Mouse (Mus musculus) MEL (cell line): Measurements from ENCODE around the gene Pknox2. TPM values are rescaled to one million over a fixed set of nuclear protein-coding genes. Genes with fewer than 3 reads are reported as not detected.

Experiments used
- DNase-seq: peaks from one replicate; pipeline ENCODE4 v3.0.0; 2011; ENCODE audit warnings: low read depth, low spot score
- H3K27ac ChIP-seq: 2 replicates; pipeline ENCODE4 v1.5.1; 2012; ENCODE audit warnings: low read depth, mild to moderate bottlenecking, control low read depth, low read length, moderate library complexity; ENCODE audit not compliant: control insufficient read depth
- H3K27me3 ChIP-seq, 2 experiments: fragments of 150-350 bp in 1 of 2; sonication (generic) in 1 of 2; 2 replicates each; pipeline ENCODE4 v1.6.1; 2012; ENCODE audit warnings: low read length in 2 of 2, mild to moderate bottlenecking in 2 of 2, improper control_type of control experiment in 1 of 2, moderate library complexity in 1 of 2; ENCODE audit not compliant: insufficient read depth in 2 of 2, control insufficient read depth in 1 of 2
- H3K36me3 ChIP-seq, 2 experiments: 2 replicates each; pipeline ENCODE4 v1.6.1; 2012 to 2014; ENCODE audit warnings: low read length in 2 of 2, improper control_type of control experiment in 1 of 2, inconsistent platforms in 1 of 2, mild to moderate bottlenecking in 1 of 2; ENCODE audit not compliant: insufficient read depth in 2 of 2, control insufficient read depth in 1 of 2
- H3K4me1 ChIP-seq, 2 experiments: fragments of 150-350 bp in 1 of 2; sonication (generic) in 1 of 2; 2 replicates each; pipeline ENCODE4 v1.6.1; 2012; ENCODE audit warnings: low read length in 2 of 2, improper control_type of control experiment in 1 of 2, mild to moderate bottlenecking in 1 of 2; ENCODE audit not compliant: insufficient read depth in 2 of 2, control insufficient read depth in 1 of 2
- H3K4me3 ChIP-seq, 2 experiments: fragments of 150-350 bp in 1 of 2; sonication (generic) in 1 of 2; 2 replicates each; pipeline ENCODE4 v1.5.1; 2012; ENCODE audit warnings: low read depth in 2 of 2, low read length in 2 of 2, mild to moderate bottlenecking in 2 of 2, moderate library complexity in 2 of 2, control low read depth in 1 of 2, improper control_type of control experiment in 1 of 2; ENCODE audit not compliant: control insufficient read depth in 1 of 2, insufficient read depth in 1 of 2
- H3K79me2 ChIP-seq: 2 replicates; pipeline ENCODE4 v1.6.1; 2012; ENCODE audit warnings: mild to moderate bottlenecking, low read length, moderate library complexity; ENCODE audit not compliant: control insufficient read depth, poor library complexity, insufficient read depth
- H3K9ac ChIP-seq: 2 replicates; pipeline ENCODE4 v1.6.1; 2012; ENCODE audit warnings: low read depth, mild to moderate bottlenecking, control low read depth, low read length, moderate library complexity; ENCODE audit not compliant: control insufficient read depth, poor library complexity, severe bottlenecking
- H3K9me3 ChIP-seq: fragments of 150-350 bp; sonication (generic); replicated peaks from 2 replicates; pipeline ENCODE4 v1.6.1; 2012; ENCODE audit warnings: mild to moderate bottlenecking, low read length, improper control_type of control experiment, moderate library complexity; ENCODE audit not compliant: insufficient read depth
- BHLHE40 ChIP-seq: IDR thresholded peaks from 2 replicates; pipeline ENCODE4 v1.6.1; 2012; ENCODE audit warnings: low read depth, mild to moderate bottlenecking, inconsistent platforms, low read length, improper control_type of control experiment, borderline replicate concordance
- CHD1 ChIP-seq: IDR thresholded peaks from 2 replicates; pipeline ENCODE4 v1.6.1; 2012; ENCODE audit warnings: low read depth, mild to moderate bottlenecking, inconsistent platforms, low read length, improper control_type of control experiment
- CHD2 ChIP-seq: IDR thresholded peaks from 2 replicates; pipeline ENCODE4 v1.6.1; 2011; ENCODE audit warnings: low read length, improper control_type of control experiment
- EP300 ChIP-seq, 2 experiments: IDR thresholded peaks; 2 replicates each; pipeline ENCODE4 v1.6.1; 2011; ENCODE audit warnings: improper control_type of control experiment in 2 of 2, low read length in 2 of 2, low read depth in 1 of 2, mild to moderate bottlenecking in 1 of 2
- ETS1 ChIP-seq: IDR thresholded peaks from 2 replicates; pipeline ENCODE4 v1.6.1; 2012; ENCODE audit warnings: low read depth, mild to moderate bottlenecking, inconsistent platforms, low read length, improper control_type of control experiment, moderate library complexity
- GABPA ChIP-seq: IDR thresholded peaks from 2 replicates; pipeline ENCODE4 v1.6.1; 2012; ENCODE audit warnings: low read depth, mild to moderate bottlenecking, inconsistent platforms, low read length, improper control_type of control experiment, moderate library complexity
- GATA1 ChIP-seq: IDR thresholded peaks from 2 replicates; pipeline ENCODE4 v1.6.1; 2011; ENCODE audit warnings: low read depth, low read length, improper control_type of control experiment
- HCFC1 ChIP-seq: IDR thresholded peaks from 2 replicates; pipeline ENCODE4 v1.6.1; 2012; ENCODE audit warnings: low read depth, mild to moderate bottlenecking, inconsistent platforms, low read length, improper control_type of control experiment, moderate library complexity
- KAT2A ChIP-seq: conservative IDR thresholded peaks from 2 replicates; pipeline ENCODE4 v1.6.1; 2012; ENCODE audit warnings: low read depth, low read length, improper control_type of control experiment, inconsistent platforms
- MAFK ChIP-seq: IDR thresholded peaks from 2 replicates; pipeline ENCODE4 v1.6.1; 2011; ENCODE audit warnings: low read depth, mild to moderate bottlenecking, low read length, improper control_type of control experiment, borderline replicate concordance
- MAX ChIP-seq: IDR thresholded peaks from 2 replicates; pipeline ENCODE4 v1.6.1; 2011; ENCODE audit warnings: low read length, improper control_type of control experiment
- MEF2A ChIP-seq: IDR thresholded peaks from 2 replicates; pipeline ENCODE4 v1.6.1; 2014; ENCODE audit warnings: low read depth, mild to moderate bottlenecking, inconsistent platforms, low read length, improper control_type of control experiment; ENCODE audit not compliant: poor library complexity, insufficient replicate concordance, severe bottlenecking; ENCODE audit errors: extremely low read depth
- MYB ChIP-seq: IDR thresholded peaks from 2 replicates; pipeline ENCODE4 v1.6.1; 2011; ENCODE audit warnings: mild to moderate bottlenecking, low read depth, low read length, improper control_type of control experiment
- POLR2A ChIP-seq, 2 experiments: IDR thresholded peaks; 2 replicates each; pipeline ENCODE4 v1.6.1; 2011 to 2012; ENCODE audit warnings: low read length in 2 of 2, mild to moderate bottlenecking in 2 of 2, control low read depth in 1 of 2, improper control_type of control experiment in 1 of 2, low read depth in 1 of 2, moderate library complexity in 1 of 2; ENCODE audit not compliant: control insufficient read depth in 1 of 2, insufficient read depth in 1 of 2, poor library complexity in 1 of 2
- RAD21 ChIP-seq: IDR thresholded peaks from 2 replicates; pipeline ENCODE4 v1.6.1; 2011; ENCODE audit warnings: mild to moderate bottlenecking, low read depth, low read length, improper control_type of control experiment
- RCOR1 ChIP-seq: IDR thresholded peaks from 2 replicates; pipeline ENCODE4 v1.6.1; 2012; ENCODE audit warnings: low read depth, mild to moderate bottlenecking, inconsistent platforms, low read length, improper control_type of control experiment
- TAL1 ChIP-seq: IDR thresholded peaks from 2 replicates; pipeline ENCODE4 v1.6.1; 2012; ENCODE audit warnings: mild to moderate bottlenecking, inconsistent platforms, low read length, moderate library complexity, mixed read lengths
- TBP ChIP-seq: IDR thresholded peaks from 2 replicates; pipeline ENCODE4 v1.8.0; 2011; ENCODE audit warnings: low read depth, low read length, improper control_type of control experiment
- USF1 ChIP-seq: IDR thresholded peaks from 2 replicates; pipeline ENCODE4 v1.6.1; 2014; ENCODE audit warnings: low read depth, mild to moderate bottlenecking, inconsistent platforms, low read length, improper control_type of control experiment, moderate library complexity
- ZKSCAN1 ChIP-seq: IDR thresholded peaks from 2 replicates; pipeline ENCODE4 v1.6.1; 2012; ENCODE audit warnings: low read depth, mild to moderate bottlenecking, inconsistent platforms, low read length, improper control_type of control experiment, moderate library complexity
- ZMIZ1 ChIP-seq: IDR thresholded peaks from 2 replicates; pipeline ENCODE4 v1.6.1; 2012; ENCODE audit warnings: low read depth, mild to moderate bottlenecking, inconsistent platforms, low read length, improper control_type of control experiment, moderate library complexity
- ZNF384 ChIP-seq: IDR thresholded peaks from 2 replicates; pipeline ENCODE4 v1.6.1; 2012; ENCODE audit warnings: low read depth, mild to moderate bottlenecking, inconsistent platforms, low read length, improper control_type of control experiment
- polyA plus RNA-seq, 2 experiments: library from polyadenylated mRNA; stranded (reverse) in 1 of 2; unstranded in 1 of 2; fragments of >175 nt in 1 of 2; fragments of >200 nt in 1 of 2; gene quantifications; 2 replicates each; pipeline versions ENCODE4 v1.2.1 to v1.2.4; 2012; ENCODE audit warnings: low replicate concordance in 2 of 2, low read depth in 1 of 2; ENCODE audit not compliant: insufficient read length in 2 of 2, insufficient read depth in 1 of 2, missing spikeins in 1 of 2
- total RNA-seq: library from RNA; depleted of rRNA; stranded (reverse); fragments of 300-350 nt; gene quantifications from 2 replicates; pipeline ENCODE4 v1.2.3, GENCODE M21; 2012

The Pknox2 gene
- total and polyA plus RNA-seq, 3 experiments = not detected

GRCm38 (mm10) chr9:37038859-37039258 is 108.3 kb downstream of the Pknox2 start:
- H3K9me3 ChIP-seq = no peaks in the 10 kb centered on the region
- DNase-seq = no peak
- no peak overlapping the region for H3K9ac ChIP-seq
- H3K4me1 ChIP-seq = no peaks in the 10 kb centered on the region
- H3K27me3 ChIP-seq = no peaks in the 10 kb centered on the region
- H3K36me3 ChIP-seq = no peaks in the 10 kb centered on the region
- no peak overlapping the region for H3K4me3 ChIP-seq
- TF ChIP-seq GATA1 (no peak), TAL1 (no peak), POLR2A (IDR thresholded peaks at IDR 0.05; ENCODE audit: control insufficient read depth in 1 of 2, insufficient read depth in 1 of 2, low read depth in 1 of 2, low read length in 2 of 2, poor library complexity in 1 of 2) (no peak), MEF2A (no peak)
- H3K27ac ChIP-seq = no peak overlapping the region
- H3K79me2 ChIP-seq = no peaks in the 10 kb centered on the region

GRCm38 (mm10) chr9:37038445-37038844 is 108.8 kb downstream of the Pknox2 start:
- Histone ChIP-seq H3K9me3 (no peaks in the 10 kb centered on the region), H3K9ac (no peak overlapping the region)

GRCm38 (mm10) chr9:37037405-37037804 is 109.8 kb downstream of the Pknox2 start:
- TF ChIP-seq MAFK (no peak), CHD2 (no peak), HCFC1 (no peak), POLR2A (IDR thresholded peaks at IDR 0.05; ENCODE audit: control insufficient read depth in 1 of 2, insufficient read depth in 1 of 2, low read depth in 1 of 2, low read length in 2 of 2, poor library complexity in 1 of 2) (no peak), USF1 (no peak), RAD21 (no peak), ETS1 (no peak), ZKSCAN1 (no peak), ZNF384 (no peak), MYB (no peak), RCOR1 (no peak), ZMIZ1 (no peak)
- TF ChIP-seq, all 39 proteins: peak for 0
- H3K9ac ChIP-seq = no peak overlapping the region
- no peaks in the 10 kb centered on the region for H3K36me3 ChIP-seq
- no peak for DNase-seq
- no peaks in the 10 kb centered on the region for H3K9me3 ChIP-seq
- no peaks in the 10 kb centered on the region for H3K4me1 ChIP-seq
- no peak overlapping the region for H3K4me3 ChIP-seq
- H3K27ac ChIP-seq = no peak overlapping the region
- no peaks in the 10 kb centered on the region for H3K79me2 ChIP-seq
- H3K27me3 ChIP-seq = no peaks in the 10 kb centered on the region

More at GRCm38 (mm10) chr9:37038445-37038844, 108.8 kb downstream of the Pknox2 start:
- Histone ChIP-seq H3K27me3 (no peaks in the 10 kb centered on the region), H3K79me2 (no peaks in the 10 kb centered on the region), H3K4me1 (no peaks in the 10 kb centered on the region), H3K36me3 (no peaks in the 10 kb centered on the region), H3K4me3 (no peak overlapping the region), H3K27ac (no peak overlapping the region)
- TF ChIP-seq TBP (no peak), MAX (no peak), ZMIZ1 (no peak), RCOR1 (no peak), EP300 (IDR thresholded peaks at IDR 0.05; ENCODE audit: low read depth in 1 of 2, low read length in 2 of 2) (no peak), MEF2A (no peak), CHD2 (no peak), TAL1 (no peak), CHD1 (no peak), USF1 (no peak), GABPA (no peak), POLR2A (IDR thresholded peaks at IDR 0.05; ENCODE audit: control insufficient read depth in 1 of 2, insufficient read depth in 1 of 2, low read depth in 1 of 2, low read length in 2 of 2, poor library complexity in 1 of 2) (no peak), KAT2A (no peak), ZNF384 (no peak), GATA1 (no peak), BHLHE40 (no peak)
- no peak for DNase-seq
